Mouse (Mus musculus): ENCODE measurements around the gene Tmem38a. TPM values are rescaled to one million over a fixed set of nuclear protein-coding genes. Genes with fewer than 3 reads are reported as not detected.

The Tmem38a gene
- polyA plus RNA-seq, 1 experiment from 2014 or later, result 11.2 TPM

Small RNA genes lying within 50 kb of the gene (microRNA-seq; reads per million reads assigned to microRNA genes)
- gene Gm28019, result not detected

Other genes starting within 250 kb of the Tmem38a start
- gene Eps15l1, start 150.6 kb upstream of the Tmem38a start, polyA plus RNA-seq (2014; fragmentation: Nextera tagmentation; extraction: Ambion mirVana), result 82.2 and 83.7 TPM in 2 replicates
- 0.79 and 1.5 TPM in 2 replicates for gene Calr3, start 128.2 kb upstream of the Tmem38a start, polyA plus RNA-seq (2014; fragmentation: Nextera tagmentation; extraction: Ambion mirVana)
- gene 1700030K09Rik, start 128.2 kb upstream of the Tmem38a start, polyA plus RNA-seq (2014; fragmentation: Nextera tagmentation; extraction: Ambion mirVana), result 13.5 and 14.8 TPM in 2 replicates
- 75.7 and 91.6 TPM in 2 replicates for gene Cherp, start 96.8 kb upstream of the Tmem38a start, polyA plus RNA-seq (2014; fragmentation: Nextera tagmentation; extraction: Ambion mirVana)
- 16.9 and 19.2 TPM in 2 replicates for gene Slc35e1, start 79.4 kb upstream of the Tmem38a start, polyA plus RNA-seq (2014; fragmentation: Nextera tagmentation; extraction: Ambion mirVana)
- gene Med26, start 23.8 kb upstream of the Tmem38a start, polyA plus RNA-seq (2014; fragmentation: Nextera tagmentation; extraction: Ambion mirVana), result 14.8 and 16.3 TPM in 2 replicates
- 107 and 110 TPM in 2 replicates for gene Smim7, start 967 bp upstream of the Tmem38a start, polyA plus RNA-seq (2014; fragmentation: Nextera tagmentation; extraction: Ambion mirVana)
- 0.03 TPM in 1 of 2 replicates, not detected in the other for gene Nwd1, start 74.7 kb downstream of the Tmem38a start, polyA plus RNA-seq (2014; fragmentation: Nextera tagmentation; extraction: Ambion mirVana)
- 152 and 155 TPM in 2 replicates for gene Sin3b, start 151.2 kb downstream of the Tmem38a start, polyA plus RNA-seq (2014; fragmentation: Nextera tagmentation; extraction: Ambion mirVana)
- gene F2rl3, start 189.8 kb downstream of the Tmem38a start, polyA plus RNA-seq (2014; fragmentation: Nextera tagmentation; extraction: Ambion mirVana), result 1.1 and 1.7 TPM in 2 replicates

All from limb, embryonic 11.5 days (tissue).